Mouse (Mus musculus): ENCODE data around the gene Pcif1.

GRCm38 (mm10) chr2:164888996-164889395, 9.9 kb downstream of the Pcif1 start:
- TF ChIP-seq EP300 (IDR thresholded peaks at IDR 0.05; ENCODE audit: low read depth): no peak
- TF ChIP-seq CTCF (IDR thresholded peaks at IDR 0.05; ENCODE audit: low read depth): no peak
